Mouse (Mus musculus) heart, postnatal 14 days (tissue): Measurements from ENCODE around the gene Lamtor3. TPM values are rescaled to one million over a fixed set of nuclear protein-coding genes. Genes with fewer than 3 reads are reported as not detected.

Experiments used
- total RNA-seq, 2 experiments: library from RNA; stranded (reverse); gene quantifications; 2 replicates each; pipeline ENCODE4 v1.2.3; 2021

The Lamtor3 gene
- total RNA-seq, 2 experiments from 2014 or later, result 88.9 to 90.3 TPM

Other genes starting within 250 kb of the Lamtor3 start
- gene Gm21962, start 247.0 kb upstream of the Lamtor3 start, total RNA-seq, result not detected
- gene H2afz, start 54.0 kb upstream of the Lamtor3 start, total RNA-seq, result 10 to 100 TPM; 80.2 to 99.5 TPM
- 10 to 100 TPM; 10.9 to 11.0 TPM for gene Dnajb14, start 50.8 kb upstream of the Lamtor3 start, total RNA-seq
- 1 to 10 TPM; 3.8 to 5.0 TPM for gene Dapp1, start 63.0 kb downstream of the Lamtor3 start, total RNA-seq
- 10 to 100 TPM; 51.9 to 53.7 TPM for gene 1110002E22Rik, start 146.5 kb downstream of the Lamtor3 start, total RNA-seq
- gene Gm5105, start 148.9 kb downstream of the Lamtor3 start, total RNA-seq, result under 1 TPM; 0.85 to 0.93 TPM
- 1 to 10 TPM; 1.6 to 3.4 TPM for gene Trmt10a, start 224.9 kb downstream of the Lamtor3 start, total RNA-seq
- gene Mttp, start 226.5 kb downstream of the Lamtor3 start, total RNA-seq, result 1 to 10 TPM; 5.8 to 6.9 TPM